Mouse (Mus musculus) small intestine, adult 2 months (tissue): ENCODE measurements around the gene Zdhhc9. TPM values are rescaled to one million over a fixed set of nuclear protein-coding genes. Genes with fewer than 3 reads are reported as not detected.

Source experiments
- H3K27ac ChIP-seq: fragments of 200-500 bp; 2 replicates; pipeline ENCODE4 v1.5.1; 2012; ENCODE audit warnings: low read depth, low read length, control low read depth, inconsistent platforms; ENCODE audit not compliant: insufficient read depth
- H3K27me3 ChIP-seq: fragments of 200-500 bp; 2 replicates; pipeline ENCODE4 v1.6.1; 2012; ENCODE audit warnings: mild to moderate bottlenecking, moderate library complexity, low read length, inconsistent platforms; ENCODE audit not compliant: control insufficient read depth, insufficient read depth
- H3K36me3 ChIP-seq: fragments of 200-500 bp; 2 replicates; pipeline ENCODE4 v1.6.1; 2012; ENCODE audit warnings: mild to moderate bottlenecking, low read length, control low read depth, inconsistent platforms; ENCODE audit not compliant: control insufficient read depth, insufficient read depth
- H3K4me1 ChIP-seq: fragments of 200-500 bp; 2 replicates; pipeline ENCODE4 v1.6.1; 2012; ENCODE audit warnings: low read length, inconsistent platforms, mixed read lengths; ENCODE audit not compliant: control insufficient read depth, insufficient read depth, insufficient read length
- H3K4me3 ChIP-seq: fragments of 200-500 bp; 2 replicates; pipeline ENCODE4 v1.5.1; 2012; ENCODE audit warnings: low read depth, mild to moderate bottlenecking, control low read depth, inconsistent platforms, low read length, moderate library complexity
- CTCF ChIP-seq: fragments of 200-500 bp; IDR thresholded peaks from 2 replicates; pipeline ENCODE4 v1.5.1; 2012; ENCODE audit warnings: low read depth, mild to moderate bottlenecking, control low read depth, inconsistent platforms, low read length, moderate library complexity, mixed read lengths; ENCODE audit not compliant: insufficient replicate concordance, insufficient read length; ENCODE audit errors: extremely low read depth
- POLR2A ChIP-seq: fragments of 200-500 bp; IDR thresholded peaks from 2 replicates; pipeline ENCODE4 v1.6.1; 2012; ENCODE audit warnings: low read depth, mild to moderate bottlenecking, control low read depth, inconsistent platforms, low read length, moderate library complexity
- WGBS: fragments of 180-500 bp; shearing (Covaris S2); methylation state at CpG from one replicate; pipeline ENCODE4 v1.1.7; 2018; 5-methylcytosine and 5-hydroxymethylcytosine counted together
- polyA plus RNA-seq: library from polyadenylated mRNA; depleted of rRNA; stranded (reverse); fragments of >200 nt; gene quantifications from 2 replicates; pipeline ENCODE4 v1.2.3, GENCODE M21; 2012

Zdhhc9 gene
- polyA plus RNA-seq, 1 experiment, result 36.2 TPM

- H3K27ac ChIP-seq, result no peak overlapping the region
- 73% methylated on average over 2 of the region's 2 CpGs for WGBS
Observed at GRCm38 (mm10) chrX:48153414-48153813, 55.3 kb downstream of the Zdhhc9 start.

GRCm38 (mm10) chrX:48152106-48152505 lies 56.6 kb downstream of the Zdhhc9 start:
- no peak overlapping the region for H3K27ac ChIP-seq
- H3K27me3 ChIP-seq, result no peaks in the 10 kb centered on the region
- H3K4me3 ChIP-seq, result no peak overlapping the region
- H3K36me3 ChIP-seq, result no peaks in the 10 kb centered on the region
- TF ChIP-seq CTCF (no peak), POLR2A (no peak)
- WGBS, result 80% methylated on average over 7 of the region's 7 CpGs
- no peaks in the 10 kb centered on the region; the same call in 1 of the 2 replicates for H3K4me1 ChIP-seq

More at GRCm38 (mm10) chrX:48153414-48153813, 55.3 kb downstream of the Zdhhc9 start:
- no peaks in the 10 kb centered on the region for H3K36me3 ChIP-seq
- H3K4me1 ChIP-seq, result no peaks in the 10 kb centered on the region; the same call in 1 of the 2 replicates
- no peaks in the 10 kb centered on the region for H3K27me3 ChIP-seq
- no peak overlapping the region for H3K4me3 ChIP-seq
- TF ChIP-seq CTCF (no peak), POLR2A (no peak)

DNA sequence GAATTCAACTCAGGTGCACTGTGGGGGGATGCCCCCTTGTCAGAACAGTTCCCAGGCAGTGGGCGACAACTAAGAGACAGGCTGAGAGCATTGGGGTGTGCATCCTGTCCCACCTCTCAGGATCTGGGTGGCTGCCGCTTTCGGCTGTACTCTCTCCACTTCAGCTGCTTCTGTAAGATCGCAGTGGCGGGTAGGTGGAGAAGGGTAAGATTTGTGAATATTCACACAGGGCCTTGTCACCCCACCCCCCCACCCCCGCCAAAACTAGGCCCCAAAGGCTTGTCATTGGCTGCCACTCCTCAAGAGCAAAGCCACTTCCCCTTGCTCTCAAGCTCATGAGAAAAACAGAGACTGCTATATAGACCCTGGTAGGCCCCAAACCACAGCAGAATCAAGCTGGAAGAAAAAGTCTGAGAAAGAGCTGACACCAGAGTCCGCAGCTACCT lies 60.9 kb downstream of the Zdhhc9 start:
- H3K36me3 ChIP-seq, result no peaks in the 10 kb centered on the region
- peak overlapping the region; percentile 83 for H3K27ac ChIP-seq
- peaks cover 3% of the 10 kb centered on the region; the same call in 1 of the 2 replicates for H3K4me1 ChIP-seq
- no peaks in the 10 kb centered on the region for H3K27me3 ChIP-seq
- 91% methylated on average over 7 of the region's 7 CpGs for WGBS
- TF ChIP-seq POLR2A (no peak; the same call in 1 of the 2 replicates), CTCF (no peak)
- peak overlapping the region; percentile 48 for H3K4me3 ChIP-seq

- H3K36me3 ChIP-seq, result no peaks in the 10 kb centered on the region
- H3K4me3 ChIP-seq, result peak overlapping the region; percentile 48
- H3K4me1 ChIP-seq, result peaks cover 6% of the 10 kb centered on the region; the same call in 1 of the 2 replicates
- WGBS, result 50% methylated on average over 2 of the region's 2 CpGs
- TF ChIP-seq CTCF, result no peak
- TF ChIP-seq POLR2A, result no peak
- H3K27me3 ChIP-seq, result no peaks in the 10 kb centered on the region
- H3K27ac ChIP-seq, result peak overlapping the region; percentile 83
Observed at GRCm38 (mm10) chrX:48147226-48147625, 61.5 kb downstream of the Zdhhc9 start.

DNA sequence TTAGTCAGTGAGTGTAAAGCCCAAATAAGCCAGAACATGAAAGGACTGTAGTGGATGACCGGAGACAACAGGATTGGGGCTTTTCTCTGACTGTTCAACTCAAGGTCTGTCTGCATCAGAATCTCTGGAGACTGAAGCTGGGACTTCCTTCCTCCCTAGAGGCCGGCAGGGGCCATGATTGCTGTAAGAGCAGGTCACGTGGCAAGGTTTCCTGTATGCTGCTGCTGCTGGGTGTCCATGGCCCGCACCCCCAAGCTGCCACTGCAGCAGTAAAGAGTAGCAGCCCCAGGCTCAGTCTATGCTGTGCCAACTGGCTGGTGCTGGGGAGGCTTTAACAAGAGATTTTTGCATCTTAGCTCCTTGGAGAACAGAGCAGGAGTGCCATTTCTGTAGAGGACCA lies 62.4 kb downstream of the Zdhhc9 start, which contains the start of gene Sash3:
Gene Sash3, plus strand, starts transcription at position 175 of the 400 bp plus-strand sequence.
- peak within 1 kb of the TSS; percentile 55 for H3K4me3 ChIP-seq
- peaks cover 15% of the 10 kb centered on the region; the same call in 1 of the 2 replicates for H3K4me1 ChIP-seq
- H3K27ac ChIP-seq, result peak within 1 kb of the TSS; percentile 83
- no peaks in the 10 kb centered on the region for H3K27me3 ChIP-seq
- 82% methylated on average over 4 of the region's 4 CpGs for WGBS
- TF ChIP-seq POLR2A (no peak), CTCF (no peak)
- no peaks in the 10 kb centered on the region for H3K36me3 ChIP-seq

GRCm38 (mm10) chrX:48143415-48144335 lies 65.0 kb downstream of the Zdhhc9 start:
- H3K27me3 ChIP-seq, result no peaks in the 10 kb centered on the region
- H3K4me3 ChIP-seq, result peak overlapping the region; percentile 75
- H3K4me1 ChIP-seq, result peaks cover 20% of the 10 kb centered on the region; the same call in 1 of the 2 replicates
- peak overlapping the region; percentile 97 for H3K27ac ChIP-seq
- TF ChIP-seq CTCF (no peak), POLR2A (no peak)
- no peaks in the 10 kb centered on the region for H3K36me3 ChIP-seq
- WGBS, result 16% methylated on average over 26 of the region's 26 CpGs

DNA sequence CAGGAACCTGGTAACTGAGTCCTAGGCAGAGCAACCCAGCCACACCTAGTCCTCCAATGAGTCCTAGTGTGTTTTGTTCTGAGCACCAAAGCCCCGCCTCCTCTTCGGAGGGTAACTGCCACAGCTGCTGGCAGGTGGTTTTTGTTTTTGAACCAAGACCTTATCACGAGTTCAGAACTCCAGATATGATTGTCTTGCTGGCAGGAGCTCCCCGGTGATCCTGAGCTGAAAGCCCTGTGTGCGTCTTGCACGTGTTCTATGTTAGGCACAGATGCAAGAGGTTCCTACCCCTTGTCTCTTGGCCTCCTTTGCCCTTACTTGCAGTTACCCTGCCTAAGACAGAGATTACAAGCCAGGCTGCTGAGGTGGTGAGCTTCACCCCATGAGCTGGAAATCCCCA lies 67.2 kb downstream of the Zdhhc9 start:
- H3K4me3 ChIP-seq, result no peak overlapping the region
- no peaks in the 10 kb centered on the region for H3K36me3 ChIP-seq
- WGBS, result 19% methylated on average over 6 of the region's 6 CpGs
- H3K27ac ChIP-seq, result peak overlapping the region; percentile 81
- H3K4me1 ChIP-seq, result peaks cover 20% of the 10 kb centered on the region; the same call in 1 of the 2 replicates
- H3K27me3 ChIP-seq, result no peaks in the 10 kb centered on the region
- TF ChIP-seq POLR2A, result no peak
